Mouse (Mus musculus): Measurements from ENCODE around the gene Dbn1. TPM values are rescaled to one million over a fixed set of nuclear protein-coding genes. Genes with fewer than 3 reads are reported as not detected.

Dbn1 gene
- 5.0 TPM for polyA plus RNA-seq (2014; fragmentation: Illumina TruSeq; extraction: RNeasy Lipid Tissue Mini Kit (QIAGEN cat#74804); ENCODE audit: insufficient read depth, low read depth, low replicate concordance)

DNA sequence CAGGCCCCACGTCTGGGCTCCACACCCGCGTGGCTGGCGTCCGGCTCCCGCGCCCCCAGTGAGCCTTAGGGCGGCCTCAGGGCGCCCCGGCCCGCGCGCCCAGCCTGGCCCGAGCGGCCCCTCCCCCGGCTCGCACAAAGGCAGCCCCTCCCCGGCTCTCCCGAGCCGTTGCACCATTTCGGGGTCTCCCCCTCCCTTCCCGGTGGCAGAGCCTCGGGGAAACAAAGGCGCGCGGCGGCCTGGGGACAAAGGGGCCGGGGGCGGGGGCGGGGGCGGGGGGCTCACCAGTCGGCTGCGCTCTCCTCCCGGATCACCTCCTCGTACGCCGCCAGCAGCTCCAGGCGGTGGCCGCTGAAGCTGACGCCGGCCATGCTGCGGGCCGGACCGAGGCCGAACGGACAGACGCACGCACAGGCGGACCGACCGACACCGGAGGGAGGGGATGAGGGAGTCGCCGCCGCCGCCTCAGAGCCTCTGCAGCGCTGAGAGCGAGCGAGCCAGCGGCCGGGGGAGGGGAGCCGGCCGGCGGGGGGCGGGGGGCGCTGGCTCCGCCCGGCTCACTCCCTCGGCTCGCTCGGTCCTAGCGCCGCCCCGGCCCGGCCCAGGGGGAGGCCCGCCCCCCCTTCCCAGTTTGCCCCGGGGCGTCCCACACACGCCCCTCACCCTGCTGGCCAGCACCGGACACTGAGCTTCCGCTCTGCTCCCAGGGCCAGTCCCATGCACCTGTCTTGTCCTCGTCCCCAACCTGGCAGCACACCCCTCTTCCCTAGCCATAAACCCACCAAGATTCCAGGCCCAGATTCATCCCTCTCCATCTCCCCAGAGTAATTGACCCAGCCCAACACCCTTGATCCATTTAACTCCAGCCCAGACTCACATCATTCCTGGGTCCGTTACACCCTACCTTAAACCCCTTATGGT is at the start of gene Dbn1:
Dbn1 (minus strand) TSS at position 534 of the 921 bp plus-strand sequence.

DNA sequence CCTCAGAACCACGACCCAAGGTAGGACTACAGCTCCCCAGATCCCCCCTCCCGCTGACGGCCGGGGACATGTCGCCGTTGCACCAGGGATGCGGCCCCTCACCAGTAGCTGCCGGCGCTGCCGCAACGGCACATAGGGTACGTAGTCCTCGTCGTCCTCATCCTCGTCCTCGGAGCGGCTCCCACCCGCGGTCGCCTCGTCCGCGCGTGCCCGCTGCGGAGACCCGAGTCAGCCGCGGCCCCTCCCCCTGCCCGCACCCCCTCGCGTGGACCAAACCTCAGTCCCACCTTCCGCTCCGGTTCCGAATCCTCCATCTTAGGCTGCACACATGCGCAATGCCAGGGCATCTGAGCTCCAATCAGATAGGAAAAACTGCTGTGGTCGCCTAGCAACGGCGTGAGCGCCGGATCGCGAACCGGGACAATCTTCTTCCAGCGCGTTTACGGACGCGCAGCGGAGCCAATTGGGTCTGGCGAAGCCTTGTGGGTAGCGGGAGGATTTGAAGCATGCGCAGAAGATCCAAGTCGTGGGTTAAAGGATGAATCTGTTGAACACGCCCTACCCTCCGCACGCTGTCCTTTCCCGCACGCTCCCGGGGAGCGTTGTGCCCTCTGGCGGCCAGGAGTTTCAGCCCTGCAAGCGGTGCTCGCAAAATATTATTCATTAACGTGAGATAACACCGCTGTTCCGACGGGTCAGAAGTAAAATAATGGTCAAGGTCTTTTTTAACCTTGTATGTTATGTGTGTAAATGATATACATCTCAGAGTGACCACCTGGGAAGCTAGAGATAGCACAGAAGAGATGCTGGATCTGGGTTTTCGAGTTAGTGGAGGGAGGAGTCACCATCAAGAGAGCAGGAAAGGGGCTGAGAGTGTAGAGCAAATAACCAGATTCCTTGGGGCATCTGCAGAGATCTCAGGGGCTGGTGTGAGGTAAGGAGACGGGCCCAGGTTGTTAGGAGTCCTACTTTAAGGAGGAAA is 48.6 kb upstream of the Dbn1 start, which contains the start of gene Ddx41:
Ddx41 (minus strand) TSS at position 465 of the 982 bp plus-strand sequence.

DNA sequence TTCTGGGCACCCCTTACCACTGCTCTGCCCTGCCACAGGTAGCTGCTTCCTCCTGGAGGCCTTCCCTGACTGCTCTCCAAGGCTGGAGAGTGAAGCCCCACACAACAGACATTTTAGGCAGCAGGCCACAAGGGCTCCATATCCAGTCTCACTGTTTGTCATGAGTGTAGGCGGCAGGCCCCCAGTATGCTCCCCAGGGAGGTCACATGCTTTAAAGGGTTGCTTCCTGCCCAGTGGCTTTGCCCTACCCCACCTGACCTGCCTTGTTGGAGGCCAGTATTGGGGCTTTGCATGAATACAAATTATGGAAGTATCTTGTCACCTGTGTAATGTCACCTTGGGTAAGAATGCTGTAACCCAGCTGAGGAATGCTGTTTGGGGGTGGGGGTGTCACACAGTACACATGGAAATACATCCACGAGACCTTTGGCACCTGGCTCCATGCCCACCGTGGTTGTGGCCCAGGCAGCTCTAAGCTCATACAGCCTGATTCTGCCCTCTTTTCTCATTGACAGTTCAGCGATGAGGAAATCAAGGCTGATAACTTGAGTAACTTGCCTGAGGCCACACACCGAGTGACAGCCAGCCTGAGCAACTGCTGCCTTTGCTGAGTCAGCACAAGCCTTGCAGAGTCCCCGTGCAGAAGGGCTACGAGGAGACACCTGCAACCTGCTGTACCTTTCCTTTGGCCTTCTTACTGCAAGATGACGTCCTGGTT is 41.4 kb upstream of the Dbn1 start, which contains the start of gene Dok3:
Dok3 (minus strand) TSS at position 99 of the 718 bp plus-strand sequence.

DNA sequence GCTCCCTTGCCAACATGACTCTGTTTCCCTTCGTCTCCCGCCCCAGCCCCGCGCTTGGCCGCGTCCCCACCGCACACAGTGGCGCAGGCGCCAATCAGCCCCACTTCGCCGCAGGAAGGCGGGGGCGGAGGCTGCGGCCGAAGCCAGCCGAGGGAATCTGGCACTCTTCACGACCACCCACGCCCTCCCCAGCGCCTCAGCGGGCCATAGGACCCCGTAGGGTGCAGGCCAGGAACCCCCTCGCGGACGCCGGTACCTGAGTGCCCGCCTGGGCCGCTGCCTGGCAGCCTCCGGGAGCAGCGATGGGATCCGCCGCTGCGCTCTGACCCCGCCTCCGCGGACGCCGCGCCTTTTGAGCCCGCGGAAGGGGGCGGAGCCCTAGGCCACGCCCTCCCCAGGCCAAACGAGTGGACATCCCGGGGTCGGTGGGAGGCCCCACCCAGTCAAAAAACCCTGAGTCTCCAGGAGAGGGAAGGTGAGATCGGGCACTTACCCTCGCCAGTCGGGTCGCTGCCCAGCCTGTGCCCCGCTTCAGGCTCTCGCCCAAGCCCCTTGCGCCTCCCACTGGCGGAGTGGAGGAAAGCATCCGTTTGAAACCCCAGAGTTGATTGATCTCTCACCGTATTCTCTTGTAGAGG is 25.3 kb upstream of the Dbn1 start, which contains the start of gene Pdlim7:
Pdlim7 (minus strand) TSS at position 566 of the 638 bp plus-strand sequence.

DNA sequence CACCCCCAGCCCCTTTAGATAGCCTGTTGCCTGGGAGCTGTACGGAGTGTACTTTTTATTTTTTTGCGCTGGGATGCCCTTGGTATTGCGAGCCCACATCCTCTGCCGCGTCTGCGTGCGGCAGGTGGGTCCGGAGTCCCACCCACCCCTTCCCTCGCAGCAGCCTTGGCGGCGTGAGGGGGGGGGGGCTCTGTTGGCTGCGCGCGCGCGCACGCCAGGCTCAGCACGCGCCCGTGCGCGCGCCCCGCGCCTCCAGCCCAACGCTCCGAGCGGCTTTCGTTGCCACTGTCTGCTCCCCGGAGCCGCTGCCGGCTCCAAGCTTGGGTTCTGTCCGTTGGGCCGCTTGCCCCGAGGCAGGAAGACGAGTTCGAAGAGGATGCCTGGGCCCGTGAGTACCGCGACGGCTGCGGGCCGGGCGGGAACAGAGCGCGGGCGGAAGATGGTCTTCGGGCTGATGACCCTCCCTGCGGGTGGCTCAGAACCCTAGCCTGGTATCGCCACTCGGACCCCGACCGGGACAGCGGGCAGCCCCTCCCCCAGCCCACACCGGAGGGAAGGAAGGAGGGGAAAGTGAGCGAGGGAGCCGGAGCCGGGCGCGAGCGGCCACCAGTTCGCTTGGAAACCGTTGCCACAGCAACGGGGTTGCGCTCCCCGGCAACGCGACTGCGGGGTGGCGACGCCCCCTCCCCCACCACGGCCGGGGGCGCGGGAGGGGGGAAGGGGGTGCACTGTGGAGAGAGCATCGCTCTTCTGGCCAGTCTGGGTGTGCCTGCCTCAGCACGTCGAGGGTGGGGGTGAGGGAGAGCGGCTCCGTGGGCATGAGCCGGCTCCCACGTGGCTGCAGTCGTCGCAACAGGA is 23.7 kb downstream of the Dbn1 start, which contains the start of gene Prr7:
Prr7 (plus strand) TSS at position 241 of the 858 bp plus-strand sequence.

DNA sequence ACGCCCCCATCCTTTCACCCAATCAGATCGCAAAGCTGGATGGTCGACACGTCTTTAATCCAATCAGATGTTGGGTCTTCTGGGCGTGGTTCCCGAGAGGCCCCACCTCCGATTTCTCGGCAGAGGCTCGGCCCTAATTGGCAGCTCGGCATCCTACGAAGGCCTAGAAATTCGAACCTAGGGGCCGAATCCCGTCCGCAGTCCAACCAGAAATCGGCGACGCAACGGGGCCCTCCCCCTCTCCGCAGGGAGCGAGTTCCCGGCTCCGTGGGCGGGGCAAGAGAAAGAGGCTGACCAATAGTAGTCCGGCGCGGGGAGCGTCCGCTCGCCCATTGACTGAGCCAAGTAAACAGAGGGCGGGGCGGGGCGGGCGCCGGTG is 43.0 kb downstream of the Dbn1 start, which contains the start of gene Grk6:
Grk6 (plus strand) TSS at position 136 of the 379 bp plus-strand sequence.

DNA sequence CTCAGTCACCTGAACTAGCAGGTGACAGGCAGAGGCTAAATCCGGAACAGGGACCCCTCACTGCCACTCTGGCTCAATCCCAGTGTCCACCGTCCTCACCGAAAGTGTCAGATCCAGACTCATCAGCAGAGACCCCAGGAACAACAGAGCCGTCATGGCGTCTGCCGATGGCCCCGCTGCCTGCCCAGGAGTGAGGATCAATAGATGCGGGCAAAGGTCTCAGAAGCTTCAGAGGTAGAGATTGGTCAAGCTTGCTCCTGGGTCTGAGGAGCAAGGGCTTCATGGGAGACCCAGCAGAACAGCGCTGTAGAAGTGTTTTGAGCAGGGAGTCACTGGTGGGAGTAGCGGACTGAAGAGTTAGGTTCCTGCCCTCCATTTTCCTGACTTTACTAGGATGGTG is 61.3 kb downstream of the Dbn1 start, which contains the start of gene F12:
F12 (minus strand) TSS at position 181 of the 400 bp plus-strand sequence.

Other genes starting within 250 kb of the Dbn1 start
- gene Prelid1, start 167.6 kb downstream of the Dbn1 start, polyA plus RNA-seq (2014; fragmentation: Illumina TruSeq; extraction: RNeasy Lipid Tissue Mini Kit (QIAGEN cat#74804); ENCODE audit: insufficient read depth, low read depth, low replicate concordance), result 118 TPM
- 54.5 TPM for gene Rab24, start 166.2 kb downstream of the Dbn1 start, polyA plus RNA-seq (2014; fragmentation: Illumina TruSeq; extraction: RNeasy Lipid Tissue Mini Kit (QIAGEN cat#74804); ENCODE audit: insufficient read depth, low read depth, low replicate concordance)
- 1.1 TPM for gene Mxd3, start 158.3 kb downstream of the Dbn1 start, polyA plus RNA-seq (2014; fragmentation: Illumina TruSeq; extraction: RNeasy Lipid Tissue Mini Kit (QIAGEN cat#74804); ENCODE audit: insufficient read depth, low read depth, low replicate concordance)
- 46.3 TPM for gene Lman2, start 125.3 kb downstream of the Dbn1 start, polyA plus RNA-seq (2014; fragmentation: Illumina TruSeq; extraction: RNeasy Lipid Tissue Mini Kit (QIAGEN cat#74804); ENCODE audit: insufficient read depth, low read depth, low replicate concordance)
- gene Rgs14, start 118.4 kb downstream of the Dbn1 start, polyA plus RNA-seq (2014; fragmentation: Illumina TruSeq; extraction: RNeasy Lipid Tissue Mini Kit (QIAGEN cat#74804); ENCODE audit: insufficient read depth, low read depth, low replicate concordance), result 6.5 TPM
- gene Slc34a1, start 89.9 kb downstream of the Dbn1 start, polyA plus RNA-seq (2014; fragmentation: Illumina TruSeq; extraction: RNeasy Lipid Tissue Mini Kit (QIAGEN cat#74804); ENCODE audit: insufficient read depth, low read depth, low replicate concordance), result not detected
- not detected for gene Pfn3, start 72.9 kb downstream of the Dbn1 start, polyA plus RNA-seq (2014; fragmentation: Illumina TruSeq; extraction: RNeasy Lipid Tissue Mini Kit (QIAGEN cat#74804); ENCODE audit: insufficient read depth, low read depth, low replicate concordance)
- 0.11 TPM for gene F12, start 61.3 kb downstream of the Dbn1 start, polyA plus RNA-seq (2014; fragmentation: Illumina TruSeq; extraction: RNeasy Lipid Tissue Mini Kit (QIAGEN cat#74804); ENCODE audit: insufficient read depth, low read depth, low replicate concordance)
- gene Grk6, start 43.0 kb downstream of the Dbn1 start, polyA plus RNA-seq (2014; fragmentation: Illumina TruSeq; extraction: RNeasy Lipid Tissue Mini Kit (QIAGEN cat#74804); ENCODE audit: insufficient read depth, low read depth, low replicate concordance), result 26.2 TPM
- 1.3 TPM for gene Prr7, start 23.8 kb downstream of the Dbn1 start, polyA plus RNA-seq (2014; fragmentation: Illumina TruSeq; extraction: RNeasy Lipid Tissue Mini Kit (QIAGEN cat#74804); ENCODE audit: insufficient read depth, low read depth, low replicate concordance)
- 31.3 TPM for gene Pdlim7, start 25.6 kb upstream of the Dbn1 start, polyA plus RNA-seq (2014; fragmentation: Illumina TruSeq; extraction: RNeasy Lipid Tissue Mini Kit (QIAGEN cat#74804); ENCODE audit: insufficient read depth, low read depth, low replicate concordance)
- gene Dok3, start 41.2 kb upstream of the Dbn1 start, polyA plus RNA-seq (2014; fragmentation: Illumina TruSeq; extraction: RNeasy Lipid Tissue Mini Kit (QIAGEN cat#74804); ENCODE audit: insufficient read depth, low read depth, low replicate concordance), result 17.2 TPM
- gene Ddx41, start 48.5 kb upstream of the Dbn1 start, polyA plus RNA-seq (2014; fragmentation: Illumina TruSeq; extraction: RNeasy Lipid Tissue Mini Kit (QIAGEN cat#74804); ENCODE audit: insufficient read depth, low read depth, low replicate concordance), result 22.7 TPM
- gene Fam193b, start 83.0 kb upstream of the Dbn1 start, polyA plus RNA-seq (2014; fragmentation: Illumina TruSeq; extraction: RNeasy Lipid Tissue Mini Kit (QIAGEN cat#74804); ENCODE audit: insufficient read depth, low read depth, low replicate concordance), result 54.6 TPM
- gene Tmed9, start 85.6 kb upstream of the Dbn1 start, polyA plus RNA-seq (2014; fragmentation: Illumina TruSeq; extraction: RNeasy Lipid Tissue Mini Kit (QIAGEN cat#74804); ENCODE audit: insufficient read depth, low read depth, low replicate concordance), result 140 TPM
- 12.9 TPM for gene B4galt7, start 111.8 kb upstream of the Dbn1 start, polyA plus RNA-seq (2014; fragmentation: Illumina TruSeq; extraction: RNeasy Lipid Tissue Mini Kit (QIAGEN cat#74804); ENCODE audit: insufficient read depth, low read depth, low replicate concordance)
- gene Caml, start 134.9 kb upstream of the Dbn1 start, polyA plus RNA-seq (2014; fragmentation: Illumina TruSeq; extraction: RNeasy Lipid Tissue Mini Kit (QIAGEN cat#74804); ENCODE audit: insufficient read depth, low read depth, low replicate concordance), result 28.7 TPM
- gene Ddx46, start 146.9 kb upstream of the Dbn1 start, polyA plus RNA-seq (2014; fragmentation: Illumina TruSeq; extraction: RNeasy Lipid Tissue Mini Kit (QIAGEN cat#74804); ENCODE audit: insufficient read depth, low read depth, low replicate concordance), result 12.5 TPM
- gene B230219D22Rik, start 205.0 kb upstream of the Dbn1 start, polyA plus RNA-seq (2014; fragmentation: Illumina TruSeq; extraction: RNeasy Lipid Tissue Mini Kit (QIAGEN cat#74804); ENCODE audit: insufficient read depth, low read depth, low replicate concordance), result 31.7 TPM
- 49.7 TPM for gene Txndc15, start 226.5 kb upstream of the Dbn1 start, polyA plus RNA-seq (2014; fragmentation: Illumina TruSeq; extraction: RNeasy Lipid Tissue Mini Kit (QIAGEN cat#74804); ENCODE audit: insufficient read depth, low read depth, low replicate concordance)
- 52.6 TPM for gene Pcbd2, start 239.3 kb upstream of the Dbn1 start, polyA plus RNA-seq (2014; fragmentation: Illumina TruSeq; extraction: RNeasy Lipid Tissue Mini Kit (QIAGEN cat#74804); ENCODE audit: insufficient read depth, low read depth, low replicate concordance)

Measured in lung, adult 10 weeks (tissue).